Mouse (Mus musculus) heart, embryonic 13.5 days (tissue): ENCODE measurements around the gene Rarb. TPM values are rescaled to one million over a fixed set of nuclear protein-coding genes. Genes with fewer than 3 reads are reported as not detected.

Experiments used
- ATAC-seq: fragments of 200-750 bp; cut with Nextera tagmentation; 2 replicates; pipeline ENCODE4 v1.8.0; 2017; ENCODE audit warnings: moderate TSS enrichment; ENCODE audit not compliant: insufficient number of reproducible peaks, low FRiP score, low TSS enrichment; ENCODE audit errors: extremely low read depth
- H3K27ac ChIP-seq: fragments of 300-500 bp; sonication (generic); replicated peaks from 2 replicates; pipeline ENCODE4 v1.5.1; 2015; ENCODE audit warnings: moderate library complexity, mild to moderate bottlenecking, inconsistent platforms
- H3K27me3 ChIP-seq: fragments of 300-500 bp; sonication (generic); replicated peaks from 2 replicates; pipeline ENCODE4 v1.6.1; 2015; ENCODE audit warnings: mild to moderate bottlenecking, inconsistent platforms
- H3K36me3 ChIP-seq: fragments of 300-500 bp; sonication (generic); 2 replicates; pipeline ENCODE4 v1.6.1; 2015; ENCODE audit warnings: mild to moderate bottlenecking, inconsistent platforms
- H3K4me1 ChIP-seq: fragments of 300-500 bp; sonication (generic); 2 replicates; pipeline ENCODE4 v1.6.1; 2015; ENCODE audit warnings: inconsistent platforms
- H3K4me2 ChIP-seq: fragments of 300-500 bp; sonication (generic); 2 replicates; pipeline ENCODE4 v1.6.1; 2015; ENCODE audit warnings: inconsistent platforms, mild to moderate bottlenecking, moderate library complexity
- H3K4me3 ChIP-seq: fragments of 300-500 bp; sonication (generic); 2 replicates; pipeline ENCODE4 v1.5.1; 2015; ENCODE audit warnings: moderate library complexity, mild to moderate bottlenecking, inconsistent platforms
- H3K9ac ChIP-seq: fragments of 300-500 bp; sonication (generic); 2 replicates; pipeline ENCODE4 v1.6.1; 2015; ENCODE audit warnings: inconsistent platforms, mild to moderate bottlenecking, moderate library complexity
- H3K9me3 ChIP-seq: fragments of 300-500 bp; sonication (generic); 2 replicates; pipeline ENCODE4 v1.6.1; 2016; ENCODE audit warnings: inconsistent platforms
- WGBS: fragments of 180-500 bp; shearing (Covaris S2); methylation state at CpG from one replicate; pipeline ENCODE4 v1.1.7; 2015; ENCODE audit warnings: mixed read lengths; 5-methylcytosine and 5-hydroxymethylcytosine counted together
- polyA plus RNA-seq: library from polyadenylated mRNA; unstranded; fragments of >200 nt; fragmentation: Nextera tagmentation; extraction: Ambion mirVana; gene quantifications from 2 replicates; pipeline ENCODE4 v1.2.1, GENCODE M21; 2015

The Rarb gene
- polyA plus RNA-seq, 1 experiment from 2014 or later = 12.4 TPM

GRCm38 (mm10) chr14:16448269-16448987, 370.5 kb downstream of the Rarb start:
- Histone ChIP-seq H3K4me3 (no peak overlapping the region), H3K27ac (no peak overlapping the region), H3K9me3 (no peaks in the 10 kb centered on the region), H3K4me2 (no peak overlapping the region), H3K36me3 (peaks cover 5% of the 10 kb centered on the region), H3K27me3 (no peaks in the 10 kb centered on the region), H3K4me1 (peaks cover 13% of the 10 kb centered on the region), H3K9ac (no peak overlapping the region)
- ATAC-seq = no peak
- 48% methylated on average over 4 of the region's 4 CpGs for WGBS

DNA sequence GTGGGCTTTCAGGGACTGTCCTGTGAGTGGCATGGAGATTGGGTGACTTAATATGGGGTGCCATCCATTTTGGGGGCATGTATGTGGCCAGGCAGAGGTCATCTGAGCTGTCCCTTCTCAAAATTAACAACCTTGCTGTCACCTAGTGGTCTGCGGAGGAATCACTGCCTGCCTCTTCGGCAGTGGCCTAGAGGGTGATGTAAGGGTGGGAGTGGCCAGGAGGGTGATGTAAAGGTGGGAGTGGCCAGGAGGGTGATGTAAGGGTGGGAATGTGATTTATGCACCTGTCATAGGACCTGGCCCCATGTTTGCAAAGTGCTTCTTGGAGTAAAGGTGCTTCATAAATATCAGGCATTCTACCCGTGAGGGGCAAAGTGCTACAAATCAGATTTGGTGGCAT, 371.4 kb downstream of the Rarb start:
- Histone ChIP-seq H3K9me3 (no peaks in the 10 kb centered on the region), H3K27ac (no peak overlapping the region), H3K4me1 (peaks cover 13% of the 10 kb centered on the region), H3K9ac (no peak overlapping the region), H3K36me3 (peaks cover 11% of the 10 kb centered on the region), H3K4me3 (no peak overlapping the region), H3K27me3 (no peaks in the 10 kb centered on the region), H3K4me2 (no peak overlapping the region)
- no peak for ATAC-seq
- 44% methylated on average over 3 of the region's 3 CpGs for WGBS

GRCm38 (mm10) chr14:16444859-16445258, 374.1 kb downstream of the Rarb start:
- H3K9me3 ChIP-seq = no peaks in the 10 kb centered on the region
- H3K27me3 ChIP-seq = no peaks in the 10 kb centered on the region
- no peak overlapping the region for H3K9ac ChIP-seq
- H3K36me3 ChIP-seq = peaks cover 35% of the 10 kb centered on the region
- H3K4me2 ChIP-seq = no peak overlapping the region
- WGBS = 78% methylated on average over 4 of the region's 4 CpGs
- ATAC-seq = no peak
- no peak overlapping the region for H3K27ac ChIP-seq
- H3K4me1 ChIP-seq = peaks cover 10% of the 10 kb centered on the region
- no peak overlapping the region for H3K4me3 ChIP-seq

GRCm38 (mm10) chr14:16439385-16440126, 379.4 kb downstream of the Rarb start:
- no peak for ATAC-seq
- H3K4me2 ChIP-seq = no peak overlapping the region
- no peak overlapping the region for H3K4me3 ChIP-seq
- no peak overlapping the region for H3K9ac ChIP-seq
- peaks cover 6% of the 10 kb centered on the region for H3K4me1 ChIP-seq
- no peaks in the 10 kb centered on the region for H3K27me3 ChIP-seq
- H3K36me3 ChIP-seq = peaks cover 84% of the 10 kb centered on the region
- H3K27ac ChIP-seq = no peak overlapping the region
- WGBS = 76% methylated on average over 6 of the region's 6 CpGs
- no peaks in the 10 kb centered on the region for H3K9me3 ChIP-seq

GRCm38 (mm10) chr14:16437386-16437785, 381.6 kb downstream of the Rarb start:
- Histone ChIP-seq H3K9ac (no peak overlapping the region), H3K9me3 (no peaks in the 10 kb centered on the region), H3K4me2 (no peak overlapping the region), H3K27me3 (no peaks in the 10 kb centered on the region), H3K4me1 (peaks cover 25% of the 10 kb centered on the region), H3K4me3 (no peak overlapping the region), H3K36me3 (peaks cover 87% of the 10 kb centered on the region), H3K27ac (no peak overlapping the region)
- no peak for ATAC-seq
- 87% methylated on average over 4 of the region's 4 CpGs for WGBS

- Histone ChIP-seq H3K4me2 (no peak overlapping the region), H3K27ac (peak overlapping the region; percentile 89), H3K36me3 (peaks cover 87% of the 10 kb centered on the region), H3K27me3 (no peaks in the 10 kb centered on the region), H3K9ac (no peak overlapping the region), H3K4me3 (no peak overlapping the region), H3K4me1 (peaks cover 32% of the 10 kb centered on the region), H3K9me3 (no peaks in the 10 kb centered on the region)
- WGBS = 71% methylated on average over 3 of the region's 3 CpGs
- no peak for ATAC-seq
Measured at GRCm38 (mm10) chr14:16434396-16435171, 384.4 kb downstream of the Rarb start.

GRCm38 (mm10) chr14:16433206-16433605, 385.8 kb downstream of the Rarb start:
- Histone ChIP-seq H3K4me1 (peaks cover 32% of the 10 kb centered on the region), H3K36me3 (peaks cover 85% of the 10 kb centered on the region), H3K27me3 (no peaks in the 10 kb centered on the region), H3K4me2 (no peak overlapping the region), H3K9me3 (no peaks in the 10 kb centered on the region), H3K27ac (peak overlapping the region; percentile 89), H3K9ac (no peak overlapping the region), H3K4me3 (no peak overlapping the region)
- no peak for ATAC-seq
- WGBS = 44% methylated on average over 2 of the region's 2 CpGs

GRCm38 (mm10) chr14:16432550-16432949, 386.4 kb downstream of the Rarb start:
- Histone ChIP-seq H3K9me3 (no peaks in the 10 kb centered on the region), H3K9ac (no peak overlapping the region), H3K4me3 (no peak overlapping the region), H3K27me3 (no peaks in the 10 kb centered on the region), H3K4me2 (no peak overlapping the region), H3K36me3 (peaks cover 81% of the 10 kb centered on the region), H3K4me1 (peaks cover 32% of the 10 kb centered on the region), H3K27ac (peak overlapping the region; percentile 89)
- no peak; the same call in 1 of the 2 replicates for ATAC-seq
- WGBS = 65% methylated on average over 3 of the region's 3 CpGs

DNA sequence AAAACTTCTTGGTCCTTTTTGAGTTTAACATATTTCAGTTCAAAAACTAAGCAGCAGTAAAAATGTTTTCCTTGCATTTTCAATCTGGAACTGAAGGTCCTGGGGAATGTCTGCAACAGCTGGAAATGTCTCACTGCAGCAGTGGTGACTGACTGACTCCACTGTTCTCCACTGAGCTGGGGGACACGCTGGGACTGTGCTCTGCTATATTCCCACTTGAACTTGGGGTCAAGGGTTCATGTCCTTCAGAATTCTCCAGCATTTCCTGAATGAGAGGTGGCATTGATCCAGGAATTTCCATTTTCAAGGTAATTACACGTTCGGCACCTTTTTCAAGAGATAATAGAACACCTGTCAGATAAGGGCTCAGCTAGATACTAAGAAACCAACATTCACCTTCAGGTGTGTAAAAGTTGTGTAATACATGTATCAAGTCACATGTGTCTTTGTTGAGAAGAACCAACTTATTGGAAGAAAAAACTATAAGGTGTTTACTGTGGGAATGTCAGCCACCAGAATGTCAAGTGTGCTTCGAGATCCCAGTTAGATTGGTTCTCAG, 386.9 kb downstream of the Rarb start:
- Histone ChIP-seq H3K4me2 (no peak overlapping the region), H3K36me3 (peaks cover 80% of the 10 kb centered on the region), H3K9ac (no peak overlapping the region), H3K27me3 (no peaks in the 10 kb centered on the region), H3K9me3 (no peaks in the 10 kb centered on the region), H3K4me1 (peaks cover 32% of the 10 kb centered on the region), H3K4me3 (no peak overlapping the region), H3K27ac (peak overlapping the region; percentile 89; the same call in 1 of the 2 replicates)
- 53% methylated on average over 4 of the region's 4 CpGs for WGBS
- ATAC-seq = no peak

DNA sequence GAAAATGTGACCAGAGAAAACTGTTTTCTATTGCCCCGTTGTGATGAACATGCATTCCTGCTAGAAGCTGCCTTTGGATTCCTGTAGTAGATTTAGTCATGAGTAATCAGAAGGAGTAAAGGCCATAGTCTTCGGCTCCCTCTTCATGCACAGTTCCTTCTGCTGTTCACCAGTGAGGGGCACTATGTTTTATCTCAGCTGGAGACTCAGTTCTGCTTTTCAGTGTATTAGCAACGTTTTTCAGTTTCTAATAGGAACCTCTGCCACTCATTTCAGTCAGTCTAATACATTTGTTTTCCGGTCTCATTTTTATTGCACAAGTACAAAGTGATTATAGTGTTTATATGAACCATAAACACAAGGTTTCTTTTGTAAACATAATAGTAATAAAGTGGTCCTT, 391.4 kb downstream of the Rarb start:
- no peaks in the 10 kb centered on the region for H3K9me3 ChIP-seq
- peaks cover 8% of the 10 kb centered on the region for H3K4me1 ChIP-seq
- peaks cover 67% of the 10 kb centered on the region for H3K36me3 ChIP-seq
- H3K4me3 ChIP-seq = no peak overlapping the region
- no peaks in the 10 kb centered on the region for H3K27me3 ChIP-seq
- no peak overlapping the region for H3K4me2 ChIP-seq
- no peak overlapping the region for H3K9ac ChIP-seq
- no peak overlapping the region for H3K27ac ChIP-seq
- 81% methylated on average over 4 of the region's 4 CpGs for WGBS
- no peak for ATAC-seq

GRCm38 (mm10) chr14:16414163-16414562, 404.8 kb downstream of the Rarb start:
- no peak overlapping the region for H3K9ac ChIP-seq
- H3K36me3 ChIP-seq = peaks cover 59% of the 10 kb centered on the region
- WGBS = 84% methylated on average over 4 of the region's 4 CpGs
- H3K27ac ChIP-seq = no peak overlapping the region
- H3K4me2 ChIP-seq = no peak overlapping the region
- H3K4me1 ChIP-seq = no peaks in the 10 kb centered on the region
- H3K4me3 ChIP-seq = no peak overlapping the region
- no peaks in the 10 kb centered on the region for H3K9me3 ChIP-seq
- no peaks in the 10 kb centered on the region for H3K27me3 ChIP-seq
- no peak for ATAC-seq
